Mouse (Mus musculus) megakaryocyte, embryonic 14.5 days (primary cell): ENCODE measurements at regions not wholly inside any gene's neighbourhood (a gene's known extent, or its start where the extent isn't known, plus 50 kb on each side); places are given as distances from the start of the nearest gene placed in this dataset.

Source experiments
- FLI1 ChIP-seq: IDR thresholded peaks from 2 replicates; pipeline ENCODE4 v1.6.1; 2012; ENCODE audit warnings: low read length, inconsistent platforms, mixed read lengths
- GATA1 ChIP-seq: IDR thresholded peaks from 3 replicates; pipeline ENCODE4 v1.6.1; 2012; ENCODE audit warnings: mixed read lengths, low read length, inconsistent platforms, borderline replicate concordance

- TF ChIP-seq GATA1 (no peak), FLI1 (no peak)
Measured at GRCm38 (mm10) chr15:68387349-68388065, 1886.8 kb upstream of the Lrrc6 start.
